Comparison of ENCODE assay signal across 8 mouse cellular contexts in genomic region chr10:77622055-77622988, GRCm38 (mm10). TPM values are rescaled to one million over a fixed set of nuclear protein-coding genes. Genes with fewer than 3 reads are reported as not detected.
DNase-seq lines count a peak whose midpoint lies in the region; ATAC-seq lines count a peak whose summit lies in the region.

Ube2g2 (plus strand) TSS chr10:77622275.

- H3K36me3 ChIP-seq in intestine, embryonic 15.5 days: 0 out of 2 replicates have a peak, but pooled peaks cover 9% of the 10 kb centered on the region
- peaks cover 42% of the 10 kb centered on the region for H3K36me3 ChIP-seq in midbrain, embryonic 10.5 days

- peak; percentile 89 for DNase-seq in adrenal gland, adult 8-10 months
- DNase-seq in embryo, embryonic 11 days: peak; percentile 95
- DNase-seq in gastrocnemius, postnatal 36 days: peak; percentile 93
- DNase-seq in left cerebral cortex, postnatal 36 days (ENCODE audit: low spot score in 2 of 2): peak; percentile 91 to 96
- DNase-seq in midbrain, embryonic 10.5 days (ENCODE audit: low spot score): peak; percentile 88
- DNase-seq in right cerebral cortex, postnatal 36 days (ENCODE audit: low spot score in 2 of 2): peak; percentile 85 to 88
- peak; percentile 93 to 95 for DNase-seq in urinary bladder, postnatal 4 days (ENCODE audit: low spot score in 2 of 2)

- peak within 1 kb of the TSS; percentile 88 for H3K27ac ChIP-seq in intestine, embryonic 15.5 days
- H3K27ac ChIP-seq in midbrain, embryonic 10.5 days (replicated peaks): peak within 1 kb of the TSS; percentile 90

- peaks cover 25% of the 10 kb centered on the region for H3K4me1 ChIP-seq in intestine, embryonic 15.5 days (replicated peaks)
- peaks cover 33% of the 10 kb centered on the region for H3K4me1 ChIP-seq in midbrain, embryonic 10.5 days

- no peaks in the 10 kb centered on the region for H3K27me3 ChIP-seq in intestine, embryonic 15.5 days (replicated peaks)
- no peaks in the 10 kb centered on the region for H3K27me3 ChIP-seq in midbrain, embryonic 10.5 days (ENCODE audit: low read depth, poor library complexity, severe bottlenecking)

- peak; percentile 97 for ATAC-seq in intestine, embryonic 15.5 days

- peak within 1 kb of the TSS; percentile 92 for H3K4me3 ChIP-seq in intestine, embryonic 15.5 days (replicated peaks)
- H3K4me3 ChIP-seq in midbrain, embryonic 10.5 days: peak within 1 kb of the TSS; percentile 78

- intact Hi-C loops in gastrocnemius, postnatal 36 days (cut with DNase I): loop anchor here (2.0 kb wide), 1 partner anchor 38 kb away; no protein-coding TSS in a partner anchor
- intact Hi-C loops in left cerebral cortex, postnatal 36 days (cut with DNase I): loop anchor here (2.0 to 5.0 kb wide), 2 partner anchors 42 to 105 kb away; partner anchors contain the start of genes Fam207a and Pttg1ip

- peak within 1 kb of the TSS; percentile 78 for H3K4me2 ChIP-seq in intestine, embryonic 15.5 days (replicated peaks)

- no peaks in the 10 kb centered on the region for H3K9me3 ChIP-seq in intestine, embryonic 15.5 days
- no peaks in the 10 kb centered on the region for H3K9me3 ChIP-seq in midbrain, embryonic 10.5 days (replicated peaks)

- WGBS in intestine, embryonic 15.5 days: under 1% methylated on average over 96 of the region's 96 CpGs
- under 1% methylated on average over 86 of the region's 96 CpGs for WGBS in midbrain, embryonic 10.5 days

- peak within 1 kb of the TSS; percentile 90 for H3K9ac ChIP-seq in intestine, embryonic 15.5 days

RNA-seq across cellular contexts. Expression of gene Ube2g2, which starts in this region (rescaled TPM):
- total RNA-seq in adrenal gland, adult 8-10 months (2022): 10 to 100 TPM; 46.0 to 63.0 (median 53.7) TPM
- total RNA-seq in gastrocnemius, postnatal 36 days (2021): 10 to 100 TPM; 80.7 to 86.5 TPM
- 65.0 and 70.3 TPM in 2 replicates for polyA plus RNA-seq in intestine, embryonic 15.5 days (2015; fragmentation: Nextera tagmentation; extraction: Ambion mirVana)
- 10 to 100 TPM; 46.2 to 46.4 TPM for total RNA-seq in left cerebral cortex, postnatal 36 days (2021)
- 104 and 107 TPM in 2 replicates for polyA plus RNA-seq in midbrain, embryonic 10.5 days (2016; fragmentation: Nextera tagmentation; extraction: Ambion mirVana)

Comparison
In these comparisons a context has a peak if more than half of its experiments do, and no peak if none do; other contexts are left out.
1. Peak in every context shown above with its lines: DNase-seq, ATAC-seq, H3K4me3 ChIP-seq and H3K27ac ChIP-seq.